Mouse (Mus musculus) CH12.LX (cell line): ENCODE measurements around the gene Fgfr2. TPM values are rescaled to one million over a fixed set of nuclear protein-coding genes. Genes with fewer than 3 reads are reported as not detected.

Experiments
- DNase-seq: peaks from one replicate; pipeline ENCODE4 v3.0.0-alpha.2; 2013; ENCODE audit errors: extremely low read depth
- H3K27ac ChIP-seq: 2 replicates; pipeline ENCODE4 v1.5.1; 2012; ENCODE audit warnings: low read depth, mild to moderate bottlenecking, control low read depth, moderate library complexity; ENCODE audit not compliant: insufficient read depth
- H3K27me3 ChIP-seq: replicated peaks from 2 replicates; pipeline ENCODE3; 2012; ENCODE audit warnings: inconsistent platforms
- H3K36me3 ChIP-seq, 2 experiments: replicated peaks in 1 of 2; 2 replicates each; pipeline versions ENCODE3 to v1.6.1; 2012; ENCODE audit warnings: inconsistent platforms in 1 of 2, low read length in 1 of 2, mild to moderate bottlenecking in 1 of 2, mixed read lengths in 1 of 2, moderate library complexity in 1 of 2; ENCODE audit not compliant: control insufficient read depth in 1 of 2, insufficient read depth in 1 of 2
- H3K4me1 ChIP-seq, 2 experiments: 2 replicates each; pipeline ENCODE4 v1.6.1; 2012; ENCODE audit warnings: inconsistent platforms in 1 of 2, moderate library complexity in 1 of 2; ENCODE audit not compliant: insufficient read depth in 2 of 2, control insufficient read depth in 1 of 2
- H3K4me2 ChIP-seq: 2 replicates; pipeline ENCODE4 v1.6.1; 2012; ENCODE audit warnings: low read depth, mild to moderate bottlenecking, control low read depth; ENCODE audit not compliant: poor library complexity, insufficient read depth, severe bottlenecking
- H3K4me3 ChIP-seq, 3 experiments: fragments of 150-350 bp in 1 of 3; sonication (generic) in 1 of 3; replicated peaks in 1 of 3; 2 replicates each; pipeline versions ENCODE3 to v1.5.1; 2011 to 2012; ENCODE audit warnings: low read depth in 2 of 3, low read length in 2 of 3, mild to moderate bottlenecking in 2 of 3, moderate library complexity in 2 of 3, control low read depth in 1 of 3, improper control_type of control experiment in 1 of 3, inconsistent platforms in 1 of 3, mixed read lengths in 1 of 3; ENCODE audit not compliant: poor library complexity in 1 of 3
- H3K79me2 ChIP-seq: replicated peaks from 2 replicates; pipeline ENCODE4 v1.6.1; 2012; ENCODE audit warnings: mild to moderate bottlenecking, moderate library complexity; ENCODE audit not compliant: control insufficient read depth, poor library complexity, insufficient read depth, severe bottlenecking; ENCODE audit errors: extremely low read depth
- H3K9ac ChIP-seq: 2 replicates; pipeline ENCODE4 v1.6.1; 2012; ENCODE audit warnings: low read depth, mild to moderate bottlenecking, control low read depth, moderate library complexity; ENCODE audit not compliant: insufficient read depth
- H3K9me3 ChIP-seq: replicated peaks from 2 replicates; pipeline ENCODE3; 2012; ENCODE audit warnings: low read length, inconsistent platforms, mixed read lengths
- CHD2 ChIP-seq: IDR thresholded peaks from 2 replicates; pipeline ENCODE4 v1.6.1; 2011; ENCODE audit warnings: low read length, improper control_type of control experiment
- E2F4 ChIP-seq: IDR thresholded peaks from 2 replicates; pipeline ENCODE4 v1.6.1; 2011; ENCODE audit warnings: low read depth, low read length, improper control_type of control experiment; ENCODE audit not compliant: insufficient replicate concordance
- GABPA ChIP-seq: IDR thresholded peaks from 2 replicates; pipeline ENCODE4 v1.6.1; 2012; ENCODE audit warnings: low read depth, low read length, improper control_type of control experiment, inconsistent platforms; ENCODE audit not compliant: insufficient replicate concordance
- HCFC1 ChIP-seq: IDR thresholded peaks from 2 replicates; pipeline ENCODE4 v1.6.1; 2012; ENCODE audit warnings: low read depth, mild to moderate bottlenecking, inconsistent platforms, low read length, improper control_type of control experiment
- IRF4 ChIP-seq: IDR thresholded peaks from 2 replicates; pipeline ENCODE4 v1.6.1; 2014; ENCODE audit warnings: low read depth, mild to moderate bottlenecking, inconsistent platforms, low read length, improper control_type of control experiment
- JUN ChIP-seq: IDR thresholded peaks from 2 replicates; pipeline ENCODE4 v1.6.1; 2011; ENCODE audit warnings: low read depth, mild to moderate bottlenecking, low read length, improper control_type of control experiment, moderate library complexity; ENCODE audit not compliant: insufficient read depth
- KAT2A ChIP-seq: IDR thresholded peaks from 2 replicates; pipeline ENCODE4 v1.6.1; 2012; ENCODE audit warnings: low read length, improper control_type of control experiment, inconsistent platforms; ENCODE audit not compliant: insufficient replicate concordance
- MAZ ChIP-seq: IDR thresholded peaks from 2 replicates; pipeline ENCODE4 v1.6.1; 2012; ENCODE audit warnings: low read depth, mild to moderate bottlenecking, inconsistent platforms, low read length, improper control_type of control experiment, moderate library complexity
- NRF1 ChIP-seq: IDR thresholded peaks from 2 replicates; pipeline ENCODE4 v1.6.1; 2014; ENCODE audit warnings: low read depth, mild to moderate bottlenecking, inconsistent platforms, low read length, improper control_type of control experiment, moderate library complexity
- POLR2AphosphoS2 ChIP-seq: IDR thresholded peaks from 2 replicates; pipeline ENCODE4 v1.6.1; 2011; ENCODE audit warnings: low read depth, low read length, improper control_type of control experiment
- RAD21 ChIP-seq: IDR thresholded peaks from 2 replicates; pipeline ENCODE4 v1.6.1; 2011; ENCODE audit warnings: low read depth, mild to moderate bottlenecking, low read length, improper control_type of control experiment, moderate library complexity
- SMC3 ChIP-seq: IDR thresholded peaks from 2 replicates; pipeline ENCODE4 v1.6.1; 2011; ENCODE audit warnings: low read depth, low read length, improper control_type of control experiment
- TBP ChIP-seq: conservative IDR thresholded peaks from 2 replicates; pipeline ENCODE4 v1.6.1; 2011; ENCODE audit warnings: low read depth, low read length, improper control_type of control experiment
- TCF12 ChIP-seq: IDR thresholded peaks from 2 replicates; pipeline ENCODE4 v1.6.1; 2014; ENCODE audit warnings: low read depth, mild to moderate bottlenecking, inconsistent platforms, low read length, improper control_type of control experiment
- UBTF ChIP-seq: IDR thresholded peaks from 2 replicates; pipeline ENCODE4 v1.6.1; 2012; ENCODE audit warnings: low read depth, mild to moderate bottlenecking, inconsistent platforms, low read length, improper control_type of control experiment, moderate library complexity
- USF2 ChIP-seq: conservative IDR thresholded peaks from 2 replicates; pipeline ENCODE4 v1.6.1; 2011; ENCODE audit warnings: low read depth, low read length, improper control_type of control experiment
- ZC3H11A ChIP-seq: IDR thresholded peaks from 2 replicates; pipeline ENCODE4 v1.6.1; 2012; ENCODE audit warnings: low read depth, mild to moderate bottlenecking, inconsistent platforms, low read length, improper control_type of control experiment
- ZKSCAN1 ChIP-seq: IDR thresholded peaks from 2 replicates; pipeline ENCODE4 v1.6.1; 2012; ENCODE audit warnings: low read depth, inconsistent platforms, low read length, improper control_type of control experiment, borderline replicate concordance
- ZMIZ1 ChIP-seq: IDR thresholded peaks from 2 replicates; pipeline ENCODE4 v1.6.1; 2012; ENCODE audit warnings: low read depth, mild to moderate bottlenecking, inconsistent platforms, low read length, improper control_type of control experiment
- dilution Hi-C: fragments of 300-500 bp; cut with MboI; formaldehyde crosslinking; loops from 2 replicates; pipeline ENCODE4 v1.14.3; 2020; ENCODE audit warnings: low sequenced_read_pairs; ENCODE audit not compliant: extremely low pct_unique_long_range_greater_than_20kb, extremely low pct_ligation_motif_present
- in situ Hi-C: fragments of 300-500 bp; cut with MboI; formaldehyde crosslinking; loops from 3 replicates; pipeline ENCODE4 v1.14.3; 2019; ENCODE audit warnings: low sequenced_read_pairs, low pct_ligation_motif_present, low pct_unique_long_range_greater_than_20kb, mixed read lengths
- polyA plus RNA-seq: library from polyadenylated mRNA; unstranded; fragments of >175 nt; gene quantifications from 2 replicates; pipeline ENCODE4 v1.2.1, GENCODE M21; 2012; ENCODE audit warnings: low read depth; ENCODE audit not compliant: insufficient read length
- total RNA-seq, 2 experiments: library from RNA; depleted of rRNA; stranded (reverse); fragments of 300-350 nt in 1 of 2; fragments of >200 nt in 1 of 2; gene quantifications; 2 replicates each; pipeline ENCODE4 v1.2.3; 2012 to 2014

Gene Fgfr2
- total and polyA plus RNA-seq, 3 experiments: not detected

- no peak for TF ChIP-seq IRF4
- TF ChIP-seq NRF1: no peak
- Histone ChIP-seq H3K4me1 (no peaks in the 10 kb centered on the region), H3K79me2 (no peaks in the 10 kb centered on the region), H3K4me2 (no peak overlapping the region), H3K27ac (no peak overlapping the region), H3K36me3 (no peaks in the 10 kb centered on the region), H3K4me3 (no peak overlapping the region), H3K27me3 (peaks cover 89% of the 10 kb centered on the region), H3K9ac (no peak overlapping the region), H3K9me3 (no peaks in the 10 kb centered on the region)
- in situ Hi-C loops: no loop called here
- no peak for DNase-seq
- dilution Hi-C loops: no loop called here
Measured at GRCm38 (mm10) chr7:131647583-131647982, 1475.6 kb downstream of the Fgfr2 start.

GRCm38 (mm10) chr7:131644586-131644985 lies 1478.6 kb downstream of the Fgfr2 start:
- in situ Hi-C loops (no loop called here), dilution Hi-C loops (no loop called here)
- no peak overlapping the region for H3K4me2 ChIP-seq
- H3K9ac ChIP-seq: no peak overlapping the region
- H3K9me3 ChIP-seq: no peaks in the 10 kb centered on the region
- TF ChIP-seq ZMIZ1 (no peak), USF2 (no peak)
- H3K79me2 ChIP-seq: no peaks in the 10 kb centered on the region
- H3K27me3 ChIP-seq: peaks cover 95% of the 10 kb centered on the region
- no peaks in the 10 kb centered on the region for H3K36me3 ChIP-seq
- DNase-seq: no peak
- no peaks in the 10 kb centered on the region for H3K4me1 ChIP-seq
- H3K27ac ChIP-seq: no peak overlapping the region
- H3K4me3 ChIP-seq: no peak overlapping the region

GRCm38 (mm10) chr7:131644051-131644450 lies 1479.1 kb downstream of the Fgfr2 start:
- Histone ChIP-seq H3K4me1 (no peaks in the 10 kb centered on the region), H3K36me3 (no peaks in the 10 kb centered on the region), H3K79me2 (no peaks in the 10 kb centered on the region), H3K27me3 (peaks cover 95% of the 10 kb centered on the region), H3K9me3 (no peaks in the 10 kb centered on the region), H3K4me3 (no peak overlapping the region), H3K27ac (no peak overlapping the region), H3K4me2 (no peak overlapping the region), H3K9ac (no peak overlapping the region)
- TF ChIP-seq RAD21: no peak
- no peak for TF ChIP-seq USF2
- dilution Hi-C loops (no loop called here), in situ Hi-C loops (no loop called here)
- DNase-seq: no peak

- H3K9ac ChIP-seq: no peak overlapping the region
- H3K4me2 ChIP-seq: no peak overlapping the region
- no peaks in the 10 kb centered on the region for H3K79me2 ChIP-seq
- no peak for DNase-seq
- in situ Hi-C loops (no loop called here), dilution Hi-C loops (no loop called here)
- H3K36me3 ChIP-seq: no peaks in the 10 kb centered on the region
- H3K4me1 ChIP-seq: no peaks in the 10 kb centered on the region
- no peak overlapping the region for H3K4me3 ChIP-seq
- peaks cover 94% of the 10 kb centered on the region for H3K27me3 ChIP-seq
- H3K9me3 ChIP-seq: no peaks in the 10 kb centered on the region
- no peak overlapping the region for H3K27ac ChIP-seq
- TF ChIP-seq USF2 (no peak), UBTF (no peak), E2F4 (no peak), JUN (no peak), GABPA (no peak), POLR2AphosphoS2 (no peak), ZKSCAN1 (no peak), MAZ (no peak), HCFC1 (no peak), TCF12 (no peak), IRF4 (no peak), KAT2A (no peak), TBP (no peak), CHD2 (no peak), RAD21 (no peak), ZC3H11A (no peak), SMC3 (no peak)
Measured at GRCm38 (mm10) chr7:131643341-131643840, 1479.8 kb downstream of the Fgfr2 start.
